Mouse (Mus musculus): Measurements from ENCODE around the gene Agbl4. TPM values are rescaled to one million over a fixed set of nuclear protein-coding genes. Genes with fewer than 3 reads are reported as not detected.

Agbl4 gene
- polyA plus RNA-seq, 1 experiment from 2014 or later = 1.9 TPM

DNA sequence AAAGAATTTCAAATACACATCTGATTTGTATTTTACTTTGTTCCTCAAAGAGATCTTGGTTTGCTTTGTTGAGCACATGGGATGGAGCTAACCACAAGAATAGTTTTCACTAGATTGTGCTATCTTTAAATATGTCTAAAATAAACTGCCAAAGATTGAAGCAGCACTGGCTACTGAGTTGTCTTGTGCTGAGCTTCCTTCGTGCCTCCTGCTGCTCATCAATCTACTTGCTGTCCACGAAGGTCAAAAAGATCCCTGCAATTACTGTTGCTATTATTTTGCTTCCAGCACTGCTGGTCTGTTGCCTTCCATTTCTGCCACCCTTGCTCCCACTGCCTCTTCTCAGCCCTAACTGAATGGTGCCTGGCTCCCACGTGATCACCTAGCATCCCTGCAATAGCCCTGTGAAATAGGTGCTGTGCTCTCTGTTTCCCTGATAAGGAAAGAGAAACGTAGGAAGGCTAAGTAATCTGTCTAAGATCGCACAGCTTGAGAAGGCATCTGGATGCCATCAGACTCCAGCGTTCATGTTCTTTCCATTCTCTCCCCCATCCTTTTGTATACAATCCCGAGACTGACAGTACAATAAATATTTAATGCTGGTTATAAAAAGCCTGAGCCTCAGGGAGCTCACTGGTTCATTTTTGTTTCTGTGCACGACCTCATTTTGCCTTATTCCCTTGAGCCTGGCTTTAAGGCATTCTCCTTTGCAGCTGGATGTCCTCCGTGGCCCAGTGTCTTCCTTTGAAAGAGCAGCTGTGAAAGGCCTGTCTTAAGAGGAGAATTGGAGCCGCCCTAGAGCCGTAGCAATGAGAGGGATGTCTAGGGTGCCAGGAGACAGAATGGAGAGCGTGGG is 1273.3 kb downstream of the Agbl4 start:
- Histone ChIP-seq H3K4me2 (replicated peaks) (no peak overlapping the region), H3K27ac (replicated peaks) (no peak overlapping the region), H3K4me1 (peaks cover 16% of the 10 kb centered on the region), H3K4me3 (no peak overlapping the region), H3K27me3 (peaks cover 8% of the 10 kb centered on the region; the same call in 1 of the 2 replicates), H3K9ac (replicated peaks) (no peak overlapping the region), H3K36me3 (no peaks in the 10 kb centered on the region), H3K9me3 (no peaks in the 10 kb centered on the region)
- 38% methylated on average over 12 of the region's 12 CpGs for whole genome bisulfite sequencing
- ATAC-seq (replicated peaks) = peak; percentile 39; the same call in 1 of the 2 replicates

DNA sequence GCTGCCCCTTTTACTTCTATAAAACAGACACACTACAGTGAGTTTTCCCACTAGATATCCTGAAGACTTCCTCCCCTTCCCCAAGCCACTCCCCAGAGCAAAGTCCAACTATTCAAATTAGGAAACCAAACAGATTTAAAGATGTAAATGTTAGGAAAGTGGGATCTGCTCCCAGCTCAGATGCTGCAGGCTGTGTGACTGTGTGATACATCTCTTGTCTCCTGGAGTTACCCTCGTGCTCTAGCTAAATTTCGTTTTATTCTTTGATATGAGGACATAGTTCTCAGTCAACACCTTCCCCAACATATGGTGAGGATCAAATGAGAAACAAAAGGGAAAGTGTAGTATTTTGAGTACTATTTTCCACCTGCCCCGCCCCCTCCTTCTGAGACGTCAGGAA is 1274.0 kb downstream of the Agbl4 start:
- Histone ChIP-seq H3K4me2 (replicated peaks) (no peak overlapping the region), H3K4me1 (peaks cover 16% of the 10 kb centered on the region), H3K4me3 (no peak overlapping the region), H3K9me3 (no peaks in the 10 kb centered on the region), H3K36me3 (no peaks in the 10 kb centered on the region), H3K27ac (replicated peaks) (no peak overlapping the region), H3K9ac (replicated peaks) (no peak overlapping the region), H3K27me3 (peaks cover 6% of the 10 kb centered on the region; the same call in 1 of the 2 replicates)
- WGBS = 57% methylated on average over 4 of the region's 4 CpGs
- ATAC-seq (replicated peaks) = 0 out of 2 replicates have a peak, but pooled peaks have one; percentile 17

DNA sequence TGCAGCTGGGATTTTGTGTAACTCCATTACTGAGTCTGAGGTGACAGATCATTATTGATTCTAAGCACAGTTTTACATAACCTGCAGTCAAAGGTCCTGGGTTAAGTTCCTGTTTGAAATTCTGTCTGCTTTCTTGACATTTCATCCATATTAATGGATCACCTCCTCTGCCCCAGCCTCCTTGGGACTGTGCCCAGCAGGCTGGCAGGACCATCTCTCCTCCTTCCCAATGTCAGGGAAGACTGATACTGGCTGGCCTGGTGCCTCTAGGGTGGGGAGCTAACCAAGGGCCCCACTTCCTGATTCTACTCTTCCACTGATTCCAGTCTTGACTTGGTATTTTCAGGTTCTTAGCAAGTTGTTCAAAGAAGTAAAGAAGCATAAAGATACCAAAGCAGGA is 1276.4 kb downstream of the Agbl4 start:
- no peak overlapping the region for H3K4me2 ChIP-seq (replicated peaks)
- no peak for ATAC-seq (replicated peaks)
- H3K36me3 ChIP-seq = no peaks in the 10 kb centered on the region
- H3K9ac ChIP-seq (replicated peaks) = no peak overlapping the region
- no peaks in the 10 kb centered on the region; the same call in 1 of the 2 replicates for H3K27me3 ChIP-seq
- no peak overlapping the region for H3K27ac ChIP-seq (replicated peaks)
- no peak overlapping the region for H3K4me3 ChIP-seq
- H3K9me3 ChIP-seq = no peaks in the 10 kb centered on the region
- peaks cover 16% of the 10 kb centered on the region for H3K4me1 ChIP-seq

- Histone ChIP-seq H3K27me3 (0 out of 2 replicates have a peak, but pooled peaks cover 3% of the 10 kb centered on the region), H3K4me3 (no peak overlapping the region), H3K4me1 (peaks cover 24% of the 10 kb centered on the region), H3K9me3 (no peaks in the 10 kb centered on the region), H3K27ac (replicated peaks) (no peak overlapping the region), H3K36me3 (no peaks in the 10 kb centered on the region), H3K4me2 (replicated peaks) (no peak overlapping the region), H3K9ac (replicated peaks) (no peak overlapping the region)
- WGBS = 82% methylated on average over 5 of the region's 5 CpGs
- ATAC-seq (replicated peaks) = no peak
Measured at GRCm38 (mm10) chr4:111681926-111682325, 1284.5 kb downstream of the Agbl4 start.

- H3K27me3 ChIP-seq = 0 out of 2 replicates have a peak, but pooled peaks cover 3% of the 10 kb centered on the region
- no peak overlapping the region for H3K4me2 ChIP-seq (replicated peaks)
- no peak for ATAC-seq (replicated peaks)
- H3K9me3 ChIP-seq = no peaks in the 10 kb centered on the region
- no peak overlapping the region for H3K4me3 ChIP-seq
- no peak overlapping the region for H3K27ac ChIP-seq (replicated peaks)
- no peaks in the 10 kb centered on the region for H3K36me3 ChIP-seq
- 83% methylated on average over 3 of the region's 3 CpGs for WGBS
- peaks cover 28% of the 10 kb centered on the region for H3K4me1 ChIP-seq
- H3K9ac ChIP-seq (replicated peaks) = no peak overlapping the region
Measured at GRCm38 (mm10) chr4:111682793-111683192, 1285.3 kb downstream of the Agbl4 start.

DNA sequence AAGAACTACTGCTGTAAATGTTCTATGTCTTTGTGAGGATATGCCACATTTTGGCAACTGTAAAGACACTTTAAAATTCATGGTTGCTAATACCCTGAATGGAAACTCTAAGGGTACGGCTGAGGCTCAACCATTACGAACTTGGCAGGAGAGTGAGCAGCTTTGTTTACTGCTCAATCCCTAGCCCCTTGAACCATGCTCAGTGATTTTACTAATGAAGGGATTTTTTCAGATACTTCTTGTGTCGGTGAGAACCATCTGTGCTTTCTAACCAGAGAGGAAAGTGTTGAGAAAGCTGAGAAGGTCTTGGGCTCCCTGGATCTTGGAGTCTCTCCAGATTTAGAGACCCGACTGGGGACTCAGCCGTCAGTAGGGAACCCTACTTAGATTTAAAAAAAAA is 1286.4 kb downstream of the Agbl4 start:
- ATAC-seq (replicated peaks) = peak; percentile 64
- WGBS = 23% methylated on average over 5 of the region's 5 CpGs
- H3K9ac ChIP-seq (replicated peaks) = no peak overlapping the region

GRCm38 (mm10) chr4:111685951-111686350 is 1288.5 kb downstream of the Agbl4 start:
- no peak overlapping the region for H3K4me3 ChIP-seq
- peak; percentile 60 for ATAC-seq (replicated peaks)
- WGBS = 21% methylated on average over 2 of the region's 2 CpGs

More for the DNA sequence above, 1286.4 kb downstream of the Agbl4 start:
- no peak overlapping the region for H3K4me3 ChIP-seq
- no peak overlapping the region for H3K27ac ChIP-seq (replicated peaks)
- H3K4me1 ChIP-seq = peaks cover 28% of the 10 kb centered on the region
- no peaks in the 10 kb centered on the region for H3K9me3 ChIP-seq
- peaks cover 11% of the 10 kb centered on the region for H3K27me3 ChIP-seq
- no peak overlapping the region for H3K4me2 ChIP-seq (replicated peaks)
- no peaks in the 10 kb centered on the region for H3K36me3 ChIP-seq

GRCm38 (mm10) chr4:111686951-111687350 is 1289.5 kb downstream of the Agbl4 start:
- ATAC-seq (replicated peaks) = peak; percentile 65
- 3% methylated on average over 9 of the region's 9 CpGs for WGBS
- no peak overlapping the region for H3K4me3 ChIP-seq
- no peak overlapping the region for H3K27ac ChIP-seq (replicated peaks)
- no peaks in the 10 kb centered on the region for H3K36me3 ChIP-seq
- H3K9me3 ChIP-seq = no peaks in the 10 kb centered on the region
- peak overlapping the region; percentile 23; the same call in 1 of the 2 replicates for H3K4me2 ChIP-seq (replicated peaks)
- peaks cover 22% of the 10 kb centered on the region for H3K27me3 ChIP-seq
- no peak overlapping the region for H3K9ac ChIP-seq (replicated peaks)
- H3K4me1 ChIP-seq = peaks cover 41% of the 10 kb centered on the region

More at GRCm38 (mm10) chr4:111685951-111686350, 1288.5 kb downstream of the Agbl4 start:
- peaks cover 20% of the 10 kb centered on the region for H3K27me3 ChIP-seq
- no peaks in the 10 kb centered on the region for H3K9me3 ChIP-seq
- H3K9ac ChIP-seq (replicated peaks) = no peak overlapping the region
- H3K36me3 ChIP-seq = no peaks in the 10 kb centered on the region
- H3K4me2 ChIP-seq (replicated peaks) = no peak overlapping the region
- peaks cover 34% of the 10 kb centered on the region for H3K4me1 ChIP-seq
- H3K27ac ChIP-seq (replicated peaks) = no peak overlapping the region

DNA sequence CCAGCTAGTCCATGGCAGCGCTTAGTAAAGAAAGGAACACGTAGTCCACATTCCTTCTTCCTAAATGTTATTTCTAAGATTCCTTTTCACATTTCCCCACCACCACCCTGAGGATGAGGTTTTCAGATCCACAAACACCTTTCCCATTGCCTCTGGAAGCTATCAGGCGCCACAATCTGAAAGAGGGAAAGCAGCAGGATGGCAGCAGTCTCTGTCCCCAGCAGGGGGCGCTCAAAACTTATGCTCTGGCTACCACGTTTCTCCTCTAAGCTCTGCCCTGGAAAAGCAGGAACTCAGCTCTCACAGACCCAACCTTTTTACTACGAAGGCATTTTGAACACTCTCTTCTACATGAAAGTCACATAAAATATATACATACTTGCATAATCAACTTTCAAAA is 1290.2 kb downstream of the Agbl4 start:
- Histone ChIP-seq H3K27me3 (peaks cover 22% of the 10 kb centered on the region), H3K9ac (replicated peaks) (no peak overlapping the region), H3K9me3 (no peaks in the 10 kb centered on the region), H3K4me1 (peaks cover 41% of the 10 kb centered on the region), H3K36me3 (no peaks in the 10 kb centered on the region), H3K27ac (replicated peaks) (no peak overlapping the region), H3K4me2 (replicated peaks) (peak overlapping the region; percentile 15; the same call in 1 of the 2 replicates), H3K4me3 (no peak overlapping the region)
- ATAC-seq (replicated peaks) = 0 out of 2 replicates have a peak, but pooled peaks have one; percentile 17
- WGBS = 15% methylated on average over 6 of the region's 6 CpGs

DNA sequence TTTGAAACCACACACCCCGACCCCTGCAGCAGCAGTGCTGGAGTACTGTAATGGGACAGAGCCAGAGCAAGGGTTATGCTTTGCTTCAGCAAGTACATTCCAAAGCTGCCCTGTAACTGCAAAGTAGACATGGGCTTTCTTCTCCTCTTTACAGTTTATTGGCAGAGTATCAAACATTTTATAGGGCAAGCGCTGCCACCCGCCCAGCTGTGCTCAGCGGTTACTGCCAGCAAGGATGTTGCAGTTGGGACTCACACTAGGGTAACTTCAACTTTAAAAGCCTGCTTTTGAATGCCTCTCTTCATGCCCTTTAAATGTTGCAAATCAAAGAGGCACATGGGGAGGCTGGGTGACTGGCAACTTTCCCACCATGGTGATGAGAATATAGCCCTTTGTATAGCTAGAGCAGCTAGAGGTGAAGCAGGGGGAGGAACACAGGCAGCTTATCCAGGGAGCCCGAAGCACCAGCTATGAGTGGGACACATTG is 1293.6 kb downstream of the Agbl4 start:
- WGBS = 21% methylated on average over 5 of the region's 5 CpGs
- Histone ChIP-seq H3K4me3 (no peak overlapping the region), H3K4me1 (peaks cover 25% of the 10 kb centered on the region), H3K27ac (replicated peaks) (no peak overlapping the region), H3K36me3 (no peaks in the 10 kb centered on the region), H3K9me3 (no peaks in the 10 kb centered on the region), H3K9ac (replicated peaks) (no peak overlapping the region), H3K4me2 (replicated peaks) (no peak overlapping the region), H3K27me3 (peaks cover 25% of the 10 kb centered on the region)
- ATAC-seq (replicated peaks) = peak; percentile 70

DNA sequence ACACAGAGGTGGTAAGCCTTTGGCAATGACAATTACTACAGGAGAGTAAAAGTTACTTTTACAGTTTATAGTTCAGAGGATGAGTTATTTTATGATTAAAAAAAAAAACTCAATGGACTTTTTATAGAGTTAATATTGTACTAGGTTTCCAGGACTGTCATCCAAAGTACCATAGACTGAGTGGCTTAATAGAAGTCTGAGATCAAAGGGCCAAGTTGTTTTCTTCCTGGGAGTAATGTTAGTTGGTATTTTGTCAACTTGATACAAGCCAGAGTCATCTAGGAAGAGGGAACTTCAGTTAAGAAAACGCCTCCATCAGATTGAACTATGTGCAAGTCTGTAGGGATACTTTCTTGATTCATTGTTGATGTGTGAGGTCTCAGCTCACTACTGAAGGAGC is 1303.9 kb downstream of the Agbl4 start:
- WGBS = 83% methylated on average over 1 of the region's 1 CpGs
- H3K36me3 ChIP-seq = no peaks in the 10 kb centered on the region
- H3K4me1 ChIP-seq = no peaks in the 10 kb centered on the region
- no peak for ATAC-seq (replicated peaks)
- no peaks in the 10 kb centered on the region for H3K9me3 ChIP-seq
- H3K4me3 ChIP-seq = no peak overlapping the region
- no peak overlapping the region for H3K27ac ChIP-seq (replicated peaks)
- H3K27me3 ChIP-seq = no peaks in the 10 kb centered on the region
- H3K9ac ChIP-seq (replicated peaks) = no peak overlapping the region
- no peak overlapping the region for H3K4me2 ChIP-seq (replicated peaks)

DNA sequence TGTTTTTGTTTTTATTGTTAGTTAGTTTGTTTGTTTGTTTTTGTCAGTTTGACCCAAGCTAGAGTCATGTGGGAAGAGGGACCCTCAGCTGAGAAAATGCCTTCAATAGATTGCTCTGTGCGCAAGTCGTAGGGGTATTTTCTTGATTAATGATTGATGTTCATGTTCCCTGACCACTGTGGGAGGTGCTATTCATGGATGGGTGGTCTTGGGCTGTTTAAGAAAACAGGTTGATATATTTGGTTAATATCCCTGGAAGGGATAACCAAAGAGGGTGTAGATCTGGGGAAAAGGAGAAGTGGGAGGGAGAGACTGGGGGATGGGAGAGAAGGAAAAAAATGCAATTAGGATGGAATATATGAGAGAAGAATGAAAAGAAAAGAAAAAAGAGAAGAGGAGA is 1306.7 kb downstream of the Agbl4 start:
- 88% methylated on average over 2 of the region's 2 CpGs for WGBS
- no peak overlapping the region for H3K27ac ChIP-seq (replicated peaks)

More for the DNA sequence above, 1306.7 kb downstream of the Agbl4 start:
- ATAC-seq (replicated peaks) = no peak
- Histone ChIP-seq H3K9me3 (no peaks in the 10 kb centered on the region), H3K27me3 (no peaks in the 10 kb centered on the region), H3K4me1 (no peaks in the 10 kb centered on the region), H3K4me3 (no peak overlapping the region), H3K9ac (replicated peaks) (no peak overlapping the region), H3K4me2 (replicated peaks) (no peak overlapping the region), H3K36me3 (no peaks in the 10 kb centered on the region)

Measured in forebrain, embryonic 15.5 days (tissue).